Mouse (Mus musculus) monocyte, adult 5-6 weeks (primary cell): ENCODE data around the gene Ccdc151. TPM values are rescaled to one million over a fixed set of nuclear protein-coding genes. Genes with fewer than 3 reads are reported as not detected.

Source experiments
- ATAC-seq: fragments of 153-309, 156-312 bp; replicated peaks from 2 replicates; pipeline ENCODE4 v1.8.0; 2017; ENCODE audit warnings: mild to moderate bottlenecking; ENCODE audit not compliant: low TSS enrichment, insufficient number of reproducible peaks, severe bottlenecking, poor library complexity, low FRiP score
- total RNA-seq: library from RNA; stranded (forward); fragments of 200-1000, 200-491, 200-594 nt; gene quantifications from 3 replicates; pipeline ENCODE4 v1.2.3, GENCODE M21; 2017

Gene Ccdc151
- total RNA-seq, 1 experiment from 2014 or later = not detected

- ATAC-seq = no peak; the same call in 1 of the 2 replicates
Measured at GRCm38 (mm10) chr9:22003163-22003554, 725 bp upstream of the Ccdc151 start.

DNA sequence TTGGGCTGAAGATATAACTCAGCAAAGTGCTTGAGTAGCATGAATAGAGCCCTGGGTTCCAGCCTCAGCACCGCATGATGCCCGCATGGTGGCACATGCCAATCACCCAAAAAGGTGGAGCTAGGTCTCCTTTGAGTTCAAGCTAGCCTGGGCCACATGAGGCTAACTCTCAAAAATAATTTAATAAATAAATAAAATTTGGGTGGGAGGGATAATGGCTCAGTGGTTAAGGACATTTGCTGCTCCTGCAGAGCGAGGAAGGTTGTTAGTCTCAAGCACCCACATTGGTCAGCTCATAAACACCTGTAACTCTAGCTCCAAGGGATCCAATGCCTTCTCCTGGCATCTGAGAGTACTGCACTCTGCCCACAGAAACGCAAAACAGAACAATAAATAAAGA, 801 bp downstream of the Ccdc151 start:
- ATAC-seq = no peak

- no peak for ATAC-seq
Measured at GRCm38 (mm10) chr9:22000296-22000695, 2.1 kb downstream of the Ccdc151 start.

- ATAC-seq = no peak
Measured at GRCm38 (mm10) chr9:21996178-21996867, 6.1 kb downstream of the Ccdc151 start.

DNA sequence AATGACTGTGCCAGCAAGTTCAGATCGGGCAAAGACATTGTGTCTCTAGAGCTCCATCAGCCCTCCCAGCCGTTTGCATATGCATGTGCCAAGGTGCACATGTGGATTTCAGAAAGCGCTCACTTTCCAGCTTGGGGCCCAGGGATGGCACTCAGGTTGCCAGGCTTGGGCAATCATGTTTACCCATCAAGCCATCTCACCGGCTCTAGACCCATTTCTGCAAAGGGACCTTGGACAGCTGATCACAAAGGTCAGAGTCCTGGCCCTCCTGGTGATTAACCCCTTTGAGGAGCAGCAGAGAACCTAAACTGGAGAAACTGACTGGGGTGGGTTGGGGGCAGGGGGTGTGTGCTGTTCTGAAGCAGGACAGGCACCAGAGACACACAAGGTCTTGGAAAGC, 10.2 kb downstream of the Ccdc151 start:
- ATAC-seq = no peak

GRCm38 (mm10) chr9:21989230-21990110, 13.0 kb downstream of the Ccdc151 start, which contains the start of gene Rgl3:
Gene Rgl3 (minus strand): TSS chr9:21989446.
- no peak for ATAC-seq

GRCm38 (mm10) chr9:21988421-21989101, 13.9 kb downstream of the Ccdc151 start:
- ATAC-seq = no peak

GRCm38 (mm10) chr9:21987592-21988342, 14.7 kb downstream of the Ccdc151 start:
- ATAC-seq = no peak

DNA sequence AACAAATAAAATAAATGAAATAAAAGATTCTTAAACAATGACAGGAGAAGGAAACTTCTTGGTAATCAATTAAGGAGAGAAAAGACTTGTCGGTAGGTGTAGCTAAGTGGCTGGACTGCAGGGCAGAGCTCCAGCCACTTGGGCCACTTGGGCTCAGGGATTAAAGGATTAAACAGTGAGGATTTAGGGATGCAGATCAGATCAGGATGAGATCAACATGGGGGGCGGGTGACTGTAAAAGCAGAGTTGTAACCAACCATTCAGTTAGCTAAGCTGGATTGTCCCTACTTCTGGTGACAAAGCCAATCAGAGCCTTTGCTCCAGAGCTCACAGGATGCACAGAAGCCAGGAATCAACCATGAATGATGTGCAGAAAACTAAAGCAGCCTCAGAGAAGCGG, 18.5 kb downstream of the Ccdc151 start:
- ATAC-seq = no peak

DNA sequence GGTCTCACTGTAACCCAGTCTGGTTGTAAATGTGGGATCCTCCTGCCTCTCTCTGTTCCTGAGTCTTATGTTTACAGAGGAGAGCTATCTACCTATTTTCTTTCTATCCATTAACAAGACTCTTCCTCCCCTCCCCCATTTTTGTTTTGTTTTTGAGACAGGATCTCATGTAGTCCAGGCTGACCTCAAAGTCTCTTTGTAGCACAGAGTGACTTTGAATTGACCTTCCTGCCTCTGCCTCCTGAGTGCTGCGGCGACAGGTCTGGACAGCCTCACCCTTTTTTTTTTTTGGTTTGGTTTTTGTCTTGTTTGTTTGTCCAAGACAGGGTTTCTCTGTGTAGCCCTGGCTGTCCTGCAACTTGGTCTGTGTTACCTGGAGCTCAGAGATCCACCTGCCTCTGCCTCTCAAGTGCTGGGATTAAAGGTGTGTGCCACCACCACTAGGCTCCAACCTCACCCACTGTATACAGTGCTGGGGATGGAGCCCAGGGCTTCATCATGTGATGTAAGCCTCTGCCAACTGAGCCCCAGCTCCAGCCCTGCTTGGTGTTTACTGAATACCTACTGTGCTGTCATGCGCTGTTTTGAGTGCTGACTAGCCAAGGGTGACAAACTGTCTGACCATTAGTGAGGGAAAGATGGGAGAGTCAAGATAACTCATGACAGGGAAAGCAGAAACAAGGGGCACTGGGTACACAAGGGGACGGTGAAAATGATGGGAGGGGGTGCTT, 23.9 kb downstream of the Ccdc151 start:
- ATAC-seq = no peak

GRCm38 (mm10) chr9:21977972-21978371, 24.5 kb downstream of the Ccdc151 start:
- 0 out of 2 replicates have a peak, but pooled peaks have one; percentile 40 for ATAC-seq

GRCm38 (mm10) chr9:21977331-21977730, 25.1 kb downstream of the Ccdc151 start:
- ATAC-seq = no peak

GRCm38 (mm10) chr9:21976626-21977175, 25.7 kb downstream of the Ccdc151 start:
- ATAC-seq = no peak

GRCm38 (mm10) chr9:21969304-21969703, 33.1 kb downstream of the Ccdc151 start:
- no peak for ATAC-seq

- ATAC-seq = no peak
Measured at GRCm38 (mm10) chr9:21968883-21969282, 33.6 kb downstream of the Ccdc151 start.

- ATAC-seq = no peak
Measured at GRCm38 (mm10) chr9:21963417-21963816, 39.0 kb downstream of the Ccdc151 start, which contains the start of gene Epor. Gene Epor (minus strand): TSS chr9:21963506.

DNA sequence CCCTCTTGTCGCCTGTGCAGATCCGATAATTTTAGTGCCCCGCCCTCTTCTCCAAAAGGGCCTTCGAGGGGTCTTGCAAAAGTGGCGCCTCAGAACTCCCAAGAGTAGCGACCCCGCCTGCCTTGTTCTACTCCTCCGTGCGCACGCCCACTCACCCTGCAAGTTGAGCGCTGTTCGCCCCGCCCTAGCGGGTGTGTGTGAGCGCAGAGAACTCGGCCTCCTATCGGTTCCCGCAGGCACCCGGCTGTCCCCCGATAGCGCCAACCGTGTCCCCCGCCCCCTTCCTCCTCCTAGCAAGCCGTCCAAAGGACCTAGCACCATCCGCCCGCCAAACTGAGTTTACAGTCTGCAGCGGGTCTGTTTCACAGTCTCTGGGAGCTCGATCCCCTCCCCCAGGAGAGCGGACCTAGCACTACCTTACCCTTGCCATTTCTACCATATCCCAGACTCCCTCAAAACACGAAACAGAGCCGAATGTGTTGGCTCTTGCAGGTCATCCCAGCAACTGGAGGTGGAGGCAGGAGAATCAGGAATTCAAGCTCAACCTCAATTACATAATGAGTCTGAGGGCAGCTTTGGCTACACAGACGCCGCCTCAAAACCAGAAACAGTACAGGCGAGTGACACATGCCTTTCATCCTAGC, 39.9 kb downstream of the Ccdc151 start:
- ATAC-seq = no peak
